Mouse (Mus musculus): ENCODE measurements around the gene Alox12. TPM values are rescaled to one million over a fixed set of nuclear protein-coding genes. Genes with fewer than 3 reads are reported as not detected.
A peak's percentile ranks its signal among the peaks of the same experiment; 100 is the strongest.

Gene Alox12
- polyA plus RNA-seq, 1 experiment: 1.4 TPM

- Histone ChIP-seq H3K9me3 (replicated peaks; ENCODE audit: control insufficient read depth, insufficient read depth, low read length, poor library complexity, severe bottlenecking) (no peaks in the 10 kb centered on the region), H3K4me3 (ENCODE audit: low read depth, low read length) (no peak overlapping the region), H3K27ac (ENCODE audit: insufficient read depth, low read length) (no peak overlapping the region), H3K36me3 (ENCODE audit: control insufficient read depth, insufficient read depth, low read length, poor library complexity, severe bottlenecking) (0 out of 2 replicates have a peak, but pooled peaks cover 3% of the 10 kb centered on the region), H3K27me3 (ENCODE audit: control insufficient read depth, insufficient read depth, low read length, poor library complexity, severe bottlenecking) (no peaks in the 10 kb centered on the region), H3K4me1 (ENCODE audit: control insufficient read depth, insufficient read depth, low read length) (peaks cover 3% of the 10 kb centered on the region), H3K9ac (ENCODE audit: low read depth, poor library complexity, severe bottlenecking) (no peak overlapping the region)
- TF ChIP-seq EP300 (IDR thresholded peaks at IDR 0.05; ENCODE audit: insufficient read depth, low read depth, low read length): no peak
- no peak for TF ChIP-seq POLR2A (IDR thresholded peaks at IDR 0.05; ENCODE audit: insufficient read depth, low read length)
- TF ChIP-seq CTCF (IDR thresholded peaks at IDR 0.05; ENCODE audit: low read depth, low read length): no peak
Observed at GRCm38 (mm10) chr11:70227661-70228245, 27.4 kb downstream of the Alox12 start.

- H3K36me3 ChIP-seq (ENCODE audit: control insufficient read depth, insufficient read depth, low read length, poor library complexity, severe bottlenecking): 0 out of 2 replicates have a peak, but pooled peaks cover 3% of the 10 kb centered on the region
- no peak overlapping the region for H3K4me3 ChIP-seq (ENCODE audit: low read depth, low read length)
- H3K27me3 ChIP-seq (ENCODE audit: control insufficient read depth, insufficient read depth, low read length, poor library complexity, severe bottlenecking): no peaks in the 10 kb centered on the region
- H3K4me1 ChIP-seq (ENCODE audit: control insufficient read depth, insufficient read depth, low read length): peaks cover 5% of the 10 kb centered on the region
- H3K9ac ChIP-seq (ENCODE audit: low read depth, poor library complexity, severe bottlenecking): no peak overlapping the region
- no peak overlapping the region for H3K27ac ChIP-seq (ENCODE audit: insufficient read depth, low read length)
- no peak for TF ChIP-seq POLR2A (IDR thresholded peaks at IDR 0.05; ENCODE audit: insufficient read depth, low read length)
- TF ChIP-seq CTCF (IDR thresholded peaks at IDR 0.05; ENCODE audit: low read depth, low read length): no peak
- TF ChIP-seq EP300 (IDR thresholded peaks at IDR 0.05; ENCODE audit: insufficient read depth, low read depth, low read length): no peak
- no peaks in the 10 kb centered on the region for H3K9me3 ChIP-seq (replicated peaks; ENCODE audit: control insufficient read depth, insufficient read depth, low read length, poor library complexity, severe bottlenecking)
Observed at GRCm38 (mm10) chr11:70227126-70227525, 28.0 kb downstream of the Alox12 start.

GRCm38 (mm10) chr11:70226602-70226890 is 28.6 kb downstream of the Alox12 start:
- Histone ChIP-seq H3K36me3 (ENCODE audit: control insufficient read depth, insufficient read depth, low read length, poor library complexity, severe bottlenecking) (0 out of 2 replicates have a peak, but pooled peaks cover 3% of the 10 kb centered on the region), H3K9me3 (replicated peaks; ENCODE audit: control insufficient read depth, insufficient read depth, low read length, poor library complexity, severe bottlenecking) (no peaks in the 10 kb centered on the region), H3K4me1 (ENCODE audit: control insufficient read depth, insufficient read depth, low read length) (peaks cover 5% of the 10 kb centered on the region), H3K27me3 (ENCODE audit: control insufficient read depth, insufficient read depth, low read length, poor library complexity, severe bottlenecking) (no peaks in the 10 kb centered on the region), H3K4me3 (ENCODE audit: low read depth, low read length) (peak overlapping the region; percentile 52), H3K9ac (ENCODE audit: low read depth, poor library complexity, severe bottlenecking) (no peak overlapping the region), H3K27ac (ENCODE audit: insufficient read depth, low read length) (no peak overlapping the region)
- TF ChIP-seq EP300 (IDR thresholded peaks at IDR 0.05; ENCODE audit: insufficient read depth, low read depth, low read length): 0 out of 2 replicates have a peak, but pooled peaks have one; percentile 23
- TF ChIP-seq POLR2A (IDR thresholded peaks at IDR 0.05; ENCODE audit: insufficient read depth, low read length): no peak

GRCm38 (mm10) chr11:70225798-70226601 is 29.2 kb downstream of the Alox12 start:
- 0 out of 2 replicates have a peak, but pooled peaks cover 3% of the 10 kb centered on the region for H3K36me3 ChIP-seq (ENCODE audit: control insufficient read depth, insufficient read depth, low read length, poor library complexity, severe bottlenecking)
- TF ChIP-seq CTCF (IDR thresholded peaks at IDR 0.05; ENCODE audit: low read depth, low read length): no peak
- TF ChIP-seq POLR2A (IDR thresholded peaks at IDR 0.05; ENCODE audit: insufficient read depth, low read length): no peak
- no peak for TF ChIP-seq EP300 (IDR thresholded peaks at IDR 0.05; ENCODE audit: insufficient read depth, low read depth, low read length)
- H3K4me3 ChIP-seq (ENCODE audit: low read depth, low read length): peak overlapping the region; percentile 52
- no peaks in the 10 kb centered on the region for H3K27me3 ChIP-seq (ENCODE audit: control insufficient read depth, insufficient read depth, low read length, poor library complexity, severe bottlenecking)
- H3K9me3 ChIP-seq (replicated peaks; ENCODE audit: control insufficient read depth, insufficient read depth, low read length, poor library complexity, severe bottlenecking): no peaks in the 10 kb centered on the region
- peaks cover 5% of the 10 kb centered on the region for H3K4me1 ChIP-seq (ENCODE audit: control insufficient read depth, insufficient read depth, low read length)
- no peak overlapping the region for H3K27ac ChIP-seq (ENCODE audit: insufficient read depth, low read length)
- H3K9ac ChIP-seq (ENCODE audit: low read depth, poor library complexity, severe bottlenecking): no peak overlapping the region

GRCm38 (mm10) chr11:70223724-70224123 is 31.4 kb downstream of the Alox12 start:
- Histone ChIP-seq H3K27me3 (ENCODE audit: control insufficient read depth, insufficient read depth, low read length, poor library complexity, severe bottlenecking) (no peaks in the 10 kb centered on the region), H3K4me1 (ENCODE audit: control insufficient read depth, insufficient read depth, low read length) (peaks cover 5% of the 10 kb centered on the region), H3K9me3 (replicated peaks; ENCODE audit: control insufficient read depth, insufficient read depth, low read length, poor library complexity, severe bottlenecking) (no peaks in the 10 kb centered on the region), H3K27ac (ENCODE audit: insufficient read depth, low read length) (no peak overlapping the region), H3K9ac (ENCODE audit: low read depth, poor library complexity, severe bottlenecking) (no peak overlapping the region), H3K36me3 (ENCODE audit: control insufficient read depth, insufficient read depth, low read length, poor library complexity, severe bottlenecking) (0 out of 2 replicates have a peak, but pooled peaks cover 3% of the 10 kb centered on the region), H3K4me3 (ENCODE audit: low read depth, low read length) (no peak overlapping the region)
- TF ChIP-seq EP300 (IDR thresholded peaks at IDR 0.05; ENCODE audit: insufficient read depth, low read depth, low read length): no peak
- no peak for TF ChIP-seq CTCF (IDR thresholded peaks at IDR 0.05; ENCODE audit: low read depth, low read length)
- TF ChIP-seq POLR2A (IDR thresholded peaks at IDR 0.05; ENCODE audit: insufficient read depth, low read length): no peak

All from ES-Bruce4 (cell line).